Mouse (Mus musculus): ENCODE results near the gene Adcy1.

GRCm38 (mm10) chr11:7073556-7073955 lies 10.3 kb downstream of the Adcy1 start:
- TF ChIP-seq POLR2A (IDR thresholded peaks at IDR 0.05; ENCODE audit: borderline replicate concordance, extremely low read depth, insufficient read depth, insufficient read length, poor library complexity, severe bottlenecking): no peak
- no peak for TF ChIP-seq CTCF (IDR thresholded peaks at IDR 0.05; ENCODE audit: borderline replicate concordance, extremely low read depth, insufficient read depth, insufficient read length)

Data from brain, embryonic 14.5 days (tissue).